Mouse (Mus musculus) forebrain, embryonic 16.5 days (tissue): Measurements from ENCODE around the gene Neb. TPM values are rescaled to one million over a fixed set of nuclear protein-coding genes. Genes with fewer than 3 reads are reported as not detected.

Experiments
- ATAC-seq: fragments of 200-750 bp; cut with Nextera tagmentation; 2 replicates; pipeline ENCODE4 v1.8.0; 2017; ENCODE audit warnings: mild to moderate bottlenecking, moderate library complexity
- H3K27ac ChIP-seq: fragments of 300-500 bp; sonication (generic); 2 replicates; pipeline ENCODE4 v1.5.1; 2014; ENCODE audit warnings: low read length, control low read depth
- H3K27me3 ChIP-seq: fragments of 300-500 bp; sonication (generic); replicated peaks from 2 replicates; pipeline ENCODE4 v1.6.1; 2014; ENCODE audit warnings: low read length; ENCODE audit not compliant: control insufficient read depth, insufficient read depth
- H3K36me3 ChIP-seq: fragments of 300-500 bp; sonication (generic); 2 replicates; pipeline ENCODE4 v1.6.1; 2014; ENCODE audit not compliant: control insufficient read depth, insufficient read depth
- H3K4me1 ChIP-seq: fragments of 300-500 bp; sonication (generic); replicated peaks from 2 replicates; pipeline ENCODE4 v1.6.1; 2014; ENCODE audit warnings: low read length; ENCODE audit not compliant: control insufficient read depth, insufficient read depth
- H3K4me2 ChIP-seq: fragments of 300-500 bp; sonication (generic); 2 replicates; pipeline ENCODE4 v1.6.1; 2014; ENCODE audit warnings: mild to moderate bottlenecking, low read length, control low read depth
- H3K4me3 ChIP-seq: fragments of 300-500 bp; sonication (generic); replicated peaks from 2 replicates; pipeline ENCODE4 v1.5.1; 2014; ENCODE audit warnings: mild to moderate bottlenecking, low read length, control low read depth
- H3K9ac ChIP-seq: fragments of 300-500 bp; sonication (generic); replicated peaks from 2 replicates; pipeline ENCODE4 v1.6.1; 2014; ENCODE audit warnings: low read depth, low read length, control low read depth
- H3K9me3 ChIP-seq: fragments of 300-500 bp; sonication (generic); 2 replicates; pipeline ENCODE4 v1.6.1; 2016; ENCODE audit warnings: low read length; ENCODE audit not compliant: control insufficient read depth
- WGBS: fragments of 180-500 bp; shearing (Covaris S2); extraction: QIAGEN DNeasy Blood & Tissue Kit; methylation state at CpG from one replicate; pipeline ENCODE4 v1.1.7; 2014; 5-methylcytosine and 5-hydroxymethylcytosine counted together
- polyA plus RNA-seq: library from polyadenylated mRNA; unstranded; fragments of >200 nt; fragmentation: Nextera tagmentation; extraction: Ambion mirVana; gene quantifications from 2 replicates; pipeline ENCODE4 v1.2.1, GENCODE M21; 2015

Neb gene
- 6.4 and 10.5 TPM in 2 replicates for polyA plus RNA-seq

GRCm38 (mm10) chr2:52378448-52378804, at the start of gene Neb:
Neb (minus strand) TSS chr2:52378474.
- Histone ChIP-seq H3K27me3 (no peaks in the 10 kb centered on the region), H3K4me1 (no peaks in the 10 kb centered on the region), H3K27ac (no peak within 1 kb of the TSS), H3K4me3 (no peak within 1 kb of the TSS), H3K9ac (no peak within 1 kb of the TSS), H3K36me3 (no peaks in the 10 kb centered on the region), H3K4me2 (peak within 1 kb of the TSS; percentile 4; the same call in 1 of the 2 replicates), H3K9me3 (no peaks in the 10 kb centered on the region; the same call in 1 of the 2 replicates)
- ATAC-seq = peak; percentile 79
- WGBS = 58% methylated on average over 7 of the region's 7 CpGs

- Histone ChIP-seq H3K4me3 (no peak overlapping the region), H3K9me3 (no peaks in the 10 kb centered on the region), H3K27ac (no peak overlapping the region), H3K4me1 (peaks cover 16% of the 10 kb centered on the region), H3K4me2 (no peak overlapping the region), H3K36me3 (no peaks in the 10 kb centered on the region), H3K9ac (no peak overlapping the region), H3K27me3 (no peaks in the 10 kb centered on the region)
- no peak for ATAC-seq
- WGBS = 89% methylated on average over 3 of the region's 3 CpGs
Measured at GRCm38 (mm10) chr2:52427383-52427782, 49.1 kb upstream of the Neb start.

- no peak for ATAC-seq
- Histone ChIP-seq H3K4me2 (no peak overlapping the region), H3K4me1 (peaks cover 20% of the 10 kb centered on the region), H3K27ac (no peak overlapping the region), H3K4me3 (no peak overlapping the region), H3K36me3 (no peaks in the 10 kb centered on the region), H3K9ac (no peak overlapping the region), H3K9me3 (no peaks in the 10 kb centered on the region), H3K27me3 (no peaks in the 10 kb centered on the region)
- WGBS = 96% methylated on average over 3 of the region's 3 CpGs
Measured at GRCm38 (mm10) chr2:52426041-52426440, 47.8 kb upstream of the Neb start.

- H3K36me3 ChIP-seq = no peaks in the 10 kb centered on the region
- H3K27me3 ChIP-seq = no peaks in the 10 kb centered on the region
- H3K9me3 ChIP-seq = no peaks in the 10 kb centered on the region
- WGBS = 23% methylated on average over 10 of the region's 10 CpGs
- peak overlapping the region; percentile 52 for H3K9ac ChIP-seq
- H3K4me3 ChIP-seq = peak overlapping the region; percentile 58
- no peak for ATAC-seq
- peaks cover 20% of the 10 kb centered on the region for H3K4me1 ChIP-seq
- H3K27ac ChIP-seq = no peak overlapping the region
- H3K4me2 ChIP-seq = peak overlapping the region; percentile 70
Measured at GRCm38 (mm10) chr2:52425523-52425795, 47.2 kb upstream of the Neb start.

GRCm38 (mm10) chr2:52424747-52425522, 46.7 kb upstream of the Neb start, which contains the start of gene Arl5a:
Arl5a (minus strand) TSS chr2:52424901.
- H3K9me3 ChIP-seq = no peaks in the 10 kb centered on the region
- H3K27me3 ChIP-seq = no peaks in the 10 kb centered on the region
- H3K4me3 ChIP-seq = peak within 1 kb of the TSS; percentile 58
- H3K27ac ChIP-seq = peak within 1 kb of the TSS; percentile 89
- ATAC-seq = peak; percentile 95
- H3K9ac ChIP-seq = peak within 1 kb of the TSS; percentile 96
- H3K4me1 ChIP-seq = peaks cover 20% of the 10 kb centered on the region
- H3K36me3 ChIP-seq = no peaks in the 10 kb centered on the region
- WGBS = under 1% methylated on average over 54 of the region's 57 CpGs
- H3K4me2 ChIP-seq = peak within 1 kb of the TSS; percentile 71

- no peaks in the 10 kb centered on the region for H3K9me3 ChIP-seq
- ATAC-seq = peak; percentile 72
- peaks cover 20% of the 10 kb centered on the region for H3K4me1 ChIP-seq
- no peaks in the 10 kb centered on the region for H3K27me3 ChIP-seq
- WGBS = under 1% methylated on average over 42 of the region's 42 CpGs
- H3K4me3 ChIP-seq = peak overlapping the region; percentile 58
- peak overlapping the region; percentile 89 for H3K27ac ChIP-seq
- no peaks in the 10 kb centered on the region for H3K36me3 ChIP-seq
- peak overlapping the region; percentile 71 for H3K4me2 ChIP-seq
- H3K9ac ChIP-seq = peak overlapping the region; percentile 96
Measured at GRCm38 (mm10) chr2:52424248-52424728, 46.0 kb upstream of the Neb start.

DNA sequence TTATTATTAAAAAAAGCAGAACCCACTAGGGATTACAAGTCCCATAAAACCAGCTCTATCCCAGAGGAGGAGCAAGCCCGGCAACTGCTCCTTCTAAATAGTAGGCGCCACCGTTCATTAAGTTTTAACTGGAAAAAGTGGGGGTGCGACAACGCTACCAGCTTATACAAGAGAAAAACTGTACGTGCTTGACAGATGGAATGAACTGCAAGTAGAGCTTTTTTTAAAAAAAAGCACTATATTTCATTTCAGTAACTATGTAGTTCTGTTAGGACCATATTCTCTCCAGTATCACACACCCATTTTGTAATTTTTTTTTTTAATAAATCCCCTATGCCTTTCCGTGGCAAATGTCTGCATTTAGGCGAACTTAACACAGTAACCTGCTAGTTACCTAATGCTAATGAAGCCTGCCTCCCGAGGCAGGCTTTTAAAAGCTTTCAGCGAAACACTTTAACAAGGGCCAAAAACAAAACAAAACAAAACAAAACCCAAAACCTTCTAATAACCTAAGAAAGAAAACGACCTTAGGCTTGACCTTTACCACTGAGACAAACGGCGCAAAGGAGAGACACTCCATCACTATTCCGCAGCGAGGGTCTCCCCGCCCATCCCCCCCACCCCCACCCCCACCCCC, 45.5 kb upstream of the Neb start:
- no peak for ATAC-seq
- peak overlapping the region; percentile 58 for H3K4me3 ChIP-seq
- H3K27ac ChIP-seq = no peak overlapping the region
- H3K9ac ChIP-seq = peak overlapping the region; percentile 96
- H3K27me3 ChIP-seq = no peaks in the 10 kb centered on the region
- peak overlapping the region; percentile 71 for H3K4me2 ChIP-seq
- H3K36me3 ChIP-seq = no peaks in the 10 kb centered on the region
- H3K9me3 ChIP-seq = no peaks in the 10 kb centered on the region
- H3K4me1 ChIP-seq = peaks cover 20% of the 10 kb centered on the region
- under 1% methylated on average over 16 of the region's 16 CpGs for WGBS

GRCm38 (mm10) chr2:52422871-52423610, 44.8 kb upstream of the Neb start:
- Histone ChIP-seq H3K4me2 (peak overlapping the region; percentile 71), H3K27ac (no peak overlapping the region), H3K27me3 (no peaks in the 10 kb centered on the region), H3K4me3 (peak overlapping the region; percentile 58), H3K4me1 (peaks cover 20% of the 10 kb centered on the region), H3K9me3 (no peaks in the 10 kb centered on the region), H3K9ac (peak overlapping the region; percentile 96), H3K36me3 (no peaks in the 10 kb centered on the region)
- WGBS = 37% methylated on average over 8 of the region's 8 CpGs
- no peak for ATAC-seq

DNA sequence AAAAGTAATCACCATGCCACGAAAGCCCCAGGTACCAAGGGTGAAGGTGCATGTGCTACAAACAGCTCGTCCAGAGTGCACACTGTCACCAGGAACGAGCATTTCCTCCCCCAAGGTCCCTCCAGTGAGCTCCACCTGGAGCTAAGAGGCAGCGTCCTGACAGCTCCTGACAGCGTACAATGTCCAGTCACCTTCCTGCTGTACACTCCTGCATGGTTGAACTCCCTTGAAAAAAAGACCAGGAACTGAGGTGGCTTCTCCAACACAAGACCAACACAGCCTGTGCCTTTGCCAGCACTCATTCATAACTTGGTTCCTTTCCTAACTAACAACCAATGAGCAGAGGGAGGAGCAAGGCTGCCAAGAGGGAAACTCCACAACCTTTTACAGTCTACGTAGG, 42.9 kb upstream of the Neb start:
- H3K4me1 ChIP-seq = peaks cover 20% of the 10 kb centered on the region
- H3K9ac ChIP-seq = no peak overlapping the region
- H3K27ac ChIP-seq = no peak overlapping the region
- peaks cover 4% of the 10 kb centered on the region for H3K36me3 ChIP-seq
- no peak for ATAC-seq
- H3K4me2 ChIP-seq = no peak overlapping the region
- WGBS = 59% methylated on average over 6 of the region's 6 CpGs
- no peaks in the 10 kb centered on the region for H3K27me3 ChIP-seq
- peaks cover 7% of the 10 kb centered on the region; the same call in 1 of the 2 replicates for H3K9me3 ChIP-seq
- H3K4me3 ChIP-seq = no peak overlapping the region
